Mouse (Mus musculus) brain, embryonic 14.5 days (tissue): ENCODE measurements around the gene Cldn9.

ENCODE experiments used
- CTCF ChIP-seq: fragments of 200-500 bp; IDR thresholded peaks from 2 replicates; pipeline ENCODE4 v1.5.1; 2012; ENCODE audit warnings: inconsistent platforms, mild to moderate bottlenecking, moderate library complexity, borderline replicate concordance; ENCODE audit not compliant: insufficient read depth, insufficient read length; ENCODE audit errors: extremely low read depth
- POLR2A ChIP-seq: fragments of 200-500 bp; IDR thresholded peaks from 2 replicates; pipeline ENCODE4 v1.6.1; 2012; ENCODE audit warnings: mild to moderate bottlenecking, inconsistent platforms, borderline replicate concordance; ENCODE audit not compliant: poor library complexity, insufficient read depth, insufficient read length, severe bottlenecking; ENCODE audit errors: extremely low read depth

- TF ChIP-seq POLR2A (no peak), CTCF (no peak)
Observed at GRCm38 (mm10) chr17:23651363-23651762, 32.5 kb downstream of the Cldn9 start.
